Mouse (Mus musculus) small intestine, adult 2 months (tissue): ENCODE measurements around the gene Gm12569.

Experiments used
- CTCF ChIP-seq: fragments of 200-500 bp; IDR thresholded peaks from 2 replicates; pipeline ENCODE4 v1.5.1; 2012; ENCODE audit warnings: low read depth, mild to moderate bottlenecking, control low read depth, inconsistent platforms, low read length, moderate library complexity, mixed read lengths; ENCODE audit not compliant: insufficient replicate concordance, insufficient read length; ENCODE audit errors: extremely low read depth
- POLR2A ChIP-seq: fragments of 200-500 bp; IDR thresholded peaks from 2 replicates; pipeline ENCODE4 v1.6.1; 2012; ENCODE audit warnings: low read depth, mild to moderate bottlenecking, control low read depth, inconsistent platforms, low read length, moderate library complexity

- TF ChIP-seq CTCF = no peak
- TF ChIP-seq POLR2A = no peak
These were observed 8.8 kb upstream of the Gm12569 start for GRCm38 (mm10) chr11:51211426-51211825.
